Mouse (Mus musculus): ENCODE results near the gene Elavl3. TPM values are rescaled to one million over a fixed set of nuclear protein-coding genes. Genes with fewer than 3 reads are reported as not detected.

The Elavl3 gene
- polyA plus RNA-seq, 2 experiments from 2014 or later = 0.07 TPM; not detected in 1

Other genes with a start within 250 kb of the Elavl3 start
- gene Angptl8, start 216.5 kb downstream of the Elavl3 start, polyA plus RNA-seq (2017; shearing (Covaris generic)) = not detected
- 1 to 10 TPM in 1 of 2 experiments, under 1 TPM in 1; 0.61 to 1.4 TPM for gene Dock6, start 199.4 kb downstream of the Elavl3 start, polyA plus RNA-seq (2017; shearing (Covaris generic))
- 10 to 100 TPM in 1 of 2 experiments, 1 to 10 TPM in 1; 8.4 to 11.3 TPM for gene Rab3d, start 133.8 kb downstream of the Elavl3 start, polyA plus RNA-seq (2017; shearing (Covaris generic))
- gene Ccdc159, start 124.6 kb downstream of the Elavl3 start, polyA plus RNA-seq (2017; shearing (Covaris generic)) = under 1 TPM in 1 of 2 experiments, not detected in 1; 0.94 TPM
- gene Tmem205, start 124.5 kb downstream of the Elavl3 start, polyA plus RNA-seq (2017; shearing (Covaris generic)) = 1 to 10 TPM; 8.0 to 8.7 TPM
- gene Plppr2, start 115.0 kb downstream of the Elavl3 start, polyA plus RNA-seq (2017; shearing (Covaris generic)) = under 1 TPM; 0.28 to 0.90 TPM
- 10 to 100 TPM in 1 of 2 experiments, 1 to 10 TPM in 1; 3.2 to 13.5 TPM for gene Swsap1, start 96.3 kb downstream of the Elavl3 start, polyA plus RNA-seq (2017; shearing (Covaris generic))
- gene Epor, start 88.5 kb downstream of the Elavl3 start, polyA plus RNA-seq (2017; shearing (Covaris generic)) = not detected
- gene Rgl3, start 62.6 kb downstream of the Elavl3 start, polyA plus RNA-seq (2017; shearing (Covaris generic)) = not detected
- gene Ccdc151, start 49.4 kb downstream of the Elavl3 start, polyA plus RNA-seq (2017; shearing (Covaris generic)) = not detected
- 10 to 100 TPM; 31.5 to 37.6 TPM for gene Prkcsh, start 49.2 kb downstream of the Elavl3 start, polyA plus RNA-seq (2017; shearing (Covaris generic))
- not detected for gene Gm49318, start 19.2 kb upstream of the Elavl3 start, polyA plus RNA-seq (2017; shearing (Covaris generic))
- 1 to 10 TPM; 4.7 to 7.3 TPM for gene Zfp653, start 19.4 kb upstream of the Elavl3 start, polyA plus RNA-seq (2017; shearing (Covaris generic))
- gene Ecsit, start 33.4 kb upstream of the Elavl3 start, polyA plus RNA-seq (2017; shearing (Covaris generic)) = 10 to 100 TPM; 35.8 to 55.9 TPM
- gene Cnn1, start 47.2 kb upstream of the Elavl3 start, polyA plus RNA-seq (2017; shearing (Covaris generic)) = under 1 TPM in 1 of 2 experiments, not detected in 1; 0.22 TPM
- 10 to 100 TPM; 76.4 to 95.1 TPM for gene Elof1, start 65.1 kb upstream of the Elavl3 start, polyA plus RNA-seq (2017; shearing (Covaris generic))
- 100 to 1,000 TPM; 221 to 282 TPM for gene Acp5, start 83.7 kb upstream of the Elavl3 start, polyA plus RNA-seq (2017; shearing (Covaris generic))
- 10 to 100 TPM; 45.4 to 48.7 TPM for gene Pigyl, start 104.8 kb upstream of the Elavl3 start, polyA plus RNA-seq (2017; shearing (Covaris generic))
- gene Zfp872, start 136.1 kb upstream of the Elavl3 start, polyA plus RNA-seq (2017; shearing (Covaris generic)) = not detected
- gene Zfp809, start 173.7 kb upstream of the Elavl3 start, polyA plus RNA-seq (2017; shearing (Covaris generic)) = 10 to 100 TPM; 47.0 to 48.9 TPM
- gene Zfp599, start 207.9 kb upstream of the Elavl3 start, polyA plus RNA-seq (2017; shearing (Covaris generic)) = 1 to 10 TPM; 7.1 to 7.4 TPM